Mouse (Mus musculus) liver, embryonic 15.5 days (tissue): ENCODE data around the gene Ttc39d. TPM values are rescaled to one million over a fixed set of nuclear protein-coding genes. Genes with fewer than 3 reads are reported as not detected.

Experiments used
- ATAC-seq: fragments of 200-750 bp; cut with Nextera tagmentation; 2 replicates; pipeline ENCODE4 v1.8.0; 2017; ENCODE audit warnings: moderate number of reproducible peaks, mild to moderate bottlenecking, moderate library complexity; ENCODE audit not compliant: insufficient read depth
- H3K27ac ChIP-seq: fragments of 300-500 bp; sonication (generic); replicated peaks from 2 replicates; pipeline ENCODE4 v1.5.1; 2015; ENCODE audit warnings: mild to moderate bottlenecking, inconsistent platforms
- H3K27me3 ChIP-seq: fragments of 300-500 bp; sonication (generic); 2 replicates; pipeline ENCODE4 v1.6.1; 2015; ENCODE audit warnings: mild to moderate bottlenecking, inconsistent platforms
- H3K36me3 ChIP-seq: fragments of 300-500 bp; sonication (generic); replicated peaks from 2 replicates; pipeline ENCODE4 v1.6.1; 2015; ENCODE audit warnings: moderate library complexity, mild to moderate bottlenecking, inconsistent platforms
- H3K4me1 ChIP-seq: fragments of 300-500 bp; sonication (generic); replicated peaks from 2 replicates; pipeline ENCODE4 v1.6.1; 2015; ENCODE audit warnings: inconsistent platforms
- H3K4me2 ChIP-seq: fragments of 300-500 bp; sonication (generic); 2 replicates; pipeline ENCODE4 v1.6.1; 2015; ENCODE audit warnings: moderate library complexity, mild to moderate bottlenecking, inconsistent platforms
- H3K4me3 ChIP-seq: fragments of 300-500 bp; sonication (generic); replicated peaks from 2 replicates; pipeline ENCODE4 v1.5.1; 2015; ENCODE audit warnings: mild to moderate bottlenecking, inconsistent platforms
- H3K9ac ChIP-seq: fragments of 300-500 bp; sonication (generic); 2 replicates; pipeline ENCODE4 v1.6.1; 2015; ENCODE audit warnings: moderate library complexity, mild to moderate bottlenecking, inconsistent platforms
- H3K9me3 ChIP-seq: fragments of 300-500 bp; sonication (generic); replicated peaks from 2 replicates; pipeline ENCODE4 v1.6.1; 2016; ENCODE audit warnings: inconsistent platforms
- WGBS: fragments of 180-500 bp; shearing (Covaris S2); methylation state at CpG from one replicate; pipeline ENCODE4 v1.1.7; 2015; ENCODE audit warnings: mixed read lengths; ENCODE audit not compliant: insufficient replicate concordance; 5-methylcytosine and 5-hydroxymethylcytosine counted together
- polyA plus RNA-seq: library from polyadenylated mRNA; unstranded; fragments of >200 nt; fragmentation: Nextera tagmentation; extraction: Ambion mirVana; gene quantifications from 2 replicates; pipeline ENCODE4 v1.2.1, GENCODE M21; 2015

Gene Ttc39d
- polyA plus RNA-seq, 1 experiment from 2014 or later = not detected

GRCm38 (mm10) chr17:80255208-80255607 lies 47.9 kb downstream of the Ttc39d start:
- 52% methylated on average over 13 of the region's 13 CpGs for WGBS
- peak overlapping the region; percentile 9; the same call in 1 of the 2 replicates for H3K4me2 ChIP-seq
- no peak overlapping the region for H3K4me3 ChIP-seq
- no peak overlapping the region for H3K27ac ChIP-seq
- peak; percentile 59 for ATAC-seq
- no peaks in the 10 kb centered on the region for H3K4me1 ChIP-seq
- no peak overlapping the region for H3K9ac ChIP-seq
- peaks cover 84% of the 10 kb centered on the region for H3K36me3 ChIP-seq
- no peaks in the 10 kb centered on the region for H3K9me3 ChIP-seq
- no peaks in the 10 kb centered on the region for H3K27me3 ChIP-seq

DNA sequence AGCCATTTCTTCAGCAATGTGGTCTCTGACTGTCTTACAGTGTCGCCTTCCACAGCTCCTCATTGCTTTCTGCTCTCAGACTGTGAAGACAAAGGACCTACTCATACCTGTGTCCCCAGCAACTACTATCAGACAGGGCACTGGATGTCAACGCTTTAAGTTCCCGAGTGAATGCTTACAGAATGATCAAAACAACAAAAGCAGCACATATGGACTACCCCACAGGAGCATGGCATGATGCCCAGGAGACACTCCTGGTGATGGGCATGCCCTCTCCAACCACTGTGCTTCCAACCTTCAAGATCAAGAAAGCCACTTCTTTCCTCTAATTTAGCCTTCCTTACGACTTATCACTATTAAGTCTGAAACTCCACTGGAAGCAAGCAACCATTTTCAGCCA lies 59.8 kb downstream of the Ttc39d start:
- Histone ChIP-seq H3K4me2 (no peak overlapping the region), H3K4me3 (no peak overlapping the region), H3K9ac (no peak overlapping the region), H3K36me3 (peaks cover 53% of the 10 kb centered on the region), H3K4me1 (no peaks in the 10 kb centered on the region), H3K27me3 (no peaks in the 10 kb centered on the region), H3K27ac (no peak overlapping the region), H3K9me3 (no peaks in the 10 kb centered on the region)
- no peak for ATAC-seq
- 79% methylated on average over 4 of the region's 4 CpGs for WGBS

Other genes starting within 250 kb of the Ttc39d start
- gene Hnrnpll, start 145.1 kb upstream of the Ttc39d start, polyA plus RNA-seq = 21.8 and 22.7 TPM in 2 replicates
- gene Galm, start 80.0 kb upstream of the Ttc39d start, polyA plus RNA-seq = 31.9 and 35.9 TPM in 2 replicates
- gene Srsf7, start 153 bp upstream of the Ttc39d start, polyA plus RNA-seq = 199 and 220 TPM in 2 replicates
- gene Gemin6, start 17.0 kb downstream of the Ttc39d start, polyA plus RNA-seq = 25.6 and 28.9 TPM in 2 replicates
- 7.0 and 7.6 TPM in 2 replicates for gene Morn2, start 82.7 kb downstream of the Ttc39d start, polyA plus RNA-seq
- gene Dhx57, start 83.0 kb downstream of the Ttc39d start, polyA plus RNA-seq = 3.9 and 4.1 TPM in 2 replicates
- gene Arhgef33, start 99.9 kb downstream of the Ttc39d start, polyA plus RNA-seq = 0.10 TPM in 1 of 2 replicates, not detected in the other
- gene Gm10190, start 166.1 kb downstream of the Ttc39d start, polyA plus RNA-seq = not detected in 2 replicates